Mouse (Mus musculus): ENCODE measurements around the gene Map7d2.

DNA sequence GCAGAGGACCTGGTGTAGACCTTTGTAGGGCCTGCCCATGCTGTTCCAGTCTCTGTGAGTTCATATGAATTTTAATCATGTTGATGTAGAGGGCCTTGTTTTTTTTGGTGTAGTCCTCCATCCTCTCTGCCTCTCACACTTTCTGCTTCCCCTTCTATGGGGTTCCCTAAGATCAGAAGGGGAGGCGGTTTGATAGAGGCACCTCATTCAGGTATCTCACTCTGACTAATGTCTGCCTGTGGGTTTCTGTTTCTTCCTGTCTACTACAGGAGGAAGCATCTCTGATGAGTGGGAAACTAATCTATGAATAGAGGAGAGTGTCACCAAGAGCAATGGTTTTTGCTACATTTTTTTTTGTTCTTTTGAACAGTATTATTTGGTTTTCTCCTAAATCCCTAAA lies 32.8 kb downstream of the Map7d2 start:
- TF ChIP-seq MEF2A (IDR thresholded peaks at IDR 0.05; ENCODE audit: extremely low read depth, insufficient replicate concordance, low read depth, low read length, poor library complexity, severe bottlenecking) (no peak), POLR2A (IDR thresholded peaks at IDR 0.05; ENCODE audit: control insufficient read depth in 1 of 2, insufficient read depth in 1 of 2, low read depth in 1 of 2, low read length in 2 of 2, poor library complexity in 1 of 2) (no peak), CTCF (IDR thresholded peaks at IDR 0.05 in 2 of 3, conservative IDR thresholded peaks at IDR 0.05 in 1 of 3; ENCODE audit: control insufficient read depth in 1 of 3, insufficient read depth in 1 of 3, low read depth in 2 of 3, low read length in 3 of 3, poor library complexity in 1 of 3, severe bottlenecking in 1 of 3) (no peak)

Measured in MEL (cell line).